Mouse (Mus musculus) C2C12 (cell line): ENCODE data around the gene Tmod4. TPM values are rescaled to one million over a fixed set of nuclear protein-coding genes. Genes with fewer than 3 reads are reported as not detected.
"Not testable (repeated sequence)": the region's sequence is repeated elsewhere in the genome, so short reads cannot be mapped to it uniquely, and the experiment has no call there.

Source experiments
- H3K27me3 ChIP-seq: one replicate; pipeline ENCODE4 v1.6.1; 2011; ENCODE audit not compliant: control insufficient read depth, insufficient read depth, insufficient read length
- H3K36me3 ChIP-seq: one replicate; pipeline ENCODE4 v1.6.1; 2011; ENCODE audit not compliant: control insufficient read depth, insufficient read depth
- H3K4me3 ChIP-seq: one replicate; pipeline ENCODE4 v1.5.1; 2011; ENCODE audit warnings: mild to moderate bottlenecking, control low read depth; ENCODE audit not compliant: poor library complexity, insufficient read depth, severe bottlenecking
- H3K79me2 ChIP-seq: one replicate; pipeline ENCODE4 v1.6.1; 2011; ENCODE audit not compliant: control insufficient read depth, insufficient read depth
- H3K79me3 ChIP-seq: one replicate; pipeline ENCODE4 v1.6.1; 2011; ENCODE audit warnings: low read depth, control low read depth
- H3ac ChIP-seq: one replicate; pipeline ENCODE3; 2011; ENCODE audit warnings: low read depth; ENCODE audit not compliant: control insufficient read depth, insufficient read length
- CEBPB ChIP-seq: IDR thresholded peaks from one replicate; pipeline ENCODE4 v1.6.1; 2011; ENCODE audit warnings: low read depth, mild to moderate bottlenecking, control low read depth, moderate library complexity
- CTCF ChIP-seq: IDR thresholded peaks from one replicate; pipeline ENCODE4 v1.5.1; 2011; ENCODE audit not compliant: control insufficient read depth, insufficient read depth, insufficient read length
- FOSL1 ChIP-seq: IDR thresholded peaks from one replicate; pipeline ENCODE4 v1.8.0; 2011; ENCODE audit warnings: mild to moderate bottlenecking, low read length; ENCODE audit not compliant: poor library complexity, insufficient read depth, severe bottlenecking
- MAX ChIP-seq: IDR thresholded peaks from one replicate; pipeline ENCODE4 v1.6.1; 2011; ENCODE audit warnings: mild to moderate bottlenecking, control low read depth
- MYOD1 ChIP-seq: IDR thresholded peaks from one replicate; pipeline ENCODE4 v1.6.1; 2011; ENCODE audit warnings: low read depth; ENCODE audit not compliant: control insufficient read depth, insufficient read length
- MYOG ChIP-seq: IDR thresholded peaks from one replicate; pipeline ENCODE4 v1.6.1; 2011; ENCODE audit not compliant: control insufficient read depth, insufficient read length; ENCODE audit errors: extremely low read depth
- USF1 ChIP-seq: IDR thresholded peaks from one replicate; pipeline ENCODE4 v1.6.1; 2011; ENCODE audit warnings: low read depth, mild to moderate bottlenecking, control low read depth, moderate library complexity
- polyA plus RNA-seq: library from polyadenylated mRNA; unstranded; fragments of >200 nt; fragmentation: generic; extraction: Trizol; gene quantifications from one replicate; pipeline ENCODE4 v1.2.1, GENCODE M21; 2012; ENCODE audit warnings: missing spikeins

The Tmod4 gene
- polyA plus RNA-seq, 1 experiment: 0.23 TPM

DNA sequence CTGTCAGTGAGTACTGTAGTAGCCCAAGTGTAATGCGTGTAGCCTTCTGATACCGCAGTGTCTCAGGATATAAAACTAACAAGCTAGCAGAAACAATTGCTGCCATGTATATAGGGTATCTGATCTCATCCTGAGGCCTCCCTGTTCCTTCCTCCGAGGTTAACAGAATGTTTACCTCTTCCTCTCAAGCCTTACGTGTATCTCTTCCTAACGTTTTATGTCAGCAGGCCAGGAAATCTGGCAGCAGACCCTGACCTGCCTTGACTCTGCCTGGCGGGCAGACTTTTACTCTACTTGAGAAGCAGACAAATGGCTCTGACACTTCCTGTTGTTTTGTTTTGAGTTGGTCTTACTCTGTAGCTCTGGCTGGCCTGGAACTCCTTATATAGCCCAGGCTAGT lies 2.7 kb upstream of the Tmod4 start:
- TF ChIP-seq CEBPB (no peak), MYOG (no peak), FOSL1 (no peak), CTCF (no peak), USF1 (no peak), MYOD1 (no peak), MAX (no peak)
- peaks cover 55% of the 10 kb centered on the region for H3K36me3 ChIP-seq

DNA sequence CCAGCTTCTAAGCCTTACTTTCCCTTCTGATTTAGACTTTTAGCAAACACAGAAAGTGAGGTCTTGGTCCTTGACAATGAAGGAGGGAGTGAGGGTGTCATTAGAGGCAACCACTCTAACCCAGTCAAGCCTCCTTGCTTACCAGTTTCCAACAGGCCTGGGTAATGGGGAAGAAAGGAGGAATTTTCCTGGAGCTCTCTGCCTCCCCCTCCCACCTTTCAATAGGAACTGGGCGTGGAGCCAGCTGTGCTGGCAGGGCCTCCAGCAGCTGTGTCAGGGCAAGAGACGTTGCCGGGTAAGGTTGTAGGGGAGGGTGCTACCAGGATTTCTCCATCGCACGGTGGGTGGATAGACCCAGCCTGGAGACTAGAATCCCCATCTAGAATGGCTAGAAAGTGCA lies 696 bp downstream of the Tmod4 start:
- H3K27me3 ChIP-seq: no peaks in the 10 kb centered on the region
- no peaks in the 10 kb centered on the region for H3K79me3 ChIP-seq
- TF ChIP-seq CEBPB: no peak
- TF ChIP-seq MYOG: no peak
- no peak for TF ChIP-seq MAX
- TF ChIP-seq USF1: no peak
- no peak for TF ChIP-seq MYOD1
- TF ChIP-seq FOSL1: no peak
- TF ChIP-seq CTCF: no peak
- no peak overlapping the region for H3ac ChIP-seq
- H3K79me2 ChIP-seq: no peaks in the 10 kb centered on the region
- no peak overlapping the region for H3K4me3 ChIP-seq
- peaks cover 38% of the 10 kb centered on the region for H3K36me3 ChIP-seq

More for the DNA sequence above, 2.7 kb upstream of the Tmod4 start:
- H3ac ChIP-seq: no peak overlapping the region
- no peak overlapping the region for H3K4me3 ChIP-seq
- no peaks in the 10 kb centered on the region for H3K79me3 ChIP-seq
- H3K79me2 ChIP-seq: no peaks in the 10 kb centered on the region
- H3K27me3 ChIP-seq: no peaks in the 10 kb centered on the region

DNA sequence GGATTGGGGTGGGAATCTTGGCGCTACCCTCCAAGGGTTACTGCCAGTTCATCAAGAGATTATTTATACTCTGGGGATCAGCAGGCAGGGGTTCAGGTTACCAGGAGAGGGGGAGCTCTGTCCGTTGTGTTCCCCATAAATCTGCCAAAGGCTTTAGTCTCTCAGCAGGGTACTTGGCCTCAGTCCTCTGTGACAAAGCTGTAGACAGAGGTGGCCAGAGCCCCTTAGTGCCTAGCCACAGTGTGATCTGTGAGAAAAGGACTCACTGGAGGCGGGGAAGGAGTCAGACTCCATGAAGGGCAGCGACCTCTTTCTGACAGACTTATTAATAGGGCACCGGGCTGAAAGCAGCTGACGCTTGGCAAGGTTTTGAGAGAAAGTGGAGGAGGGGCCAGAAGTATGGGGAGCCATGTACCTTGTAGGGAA lies 5.0 kb downstream of the Tmod4 start:
- Histone ChIP-seq H3ac (no peak overlapping the region), H3K27me3 (no peaks in the 10 kb centered on the region), H3K79me3 (no peaks in the 10 kb centered on the region), H3K4me3 (no peak overlapping the region), H3K36me3 (peaks cover 11% of the 10 kb centered on the region), H3K79me2 (peaks cover 5% of the 10 kb centered on the region)
- TF ChIP-seq USF1: no peak
- no peak for TF ChIP-seq MAX
- TF ChIP-seq CEBPB: no peak
- no peak for TF ChIP-seq MYOD1
- no peak for TF ChIP-seq MYOG

DNA sequence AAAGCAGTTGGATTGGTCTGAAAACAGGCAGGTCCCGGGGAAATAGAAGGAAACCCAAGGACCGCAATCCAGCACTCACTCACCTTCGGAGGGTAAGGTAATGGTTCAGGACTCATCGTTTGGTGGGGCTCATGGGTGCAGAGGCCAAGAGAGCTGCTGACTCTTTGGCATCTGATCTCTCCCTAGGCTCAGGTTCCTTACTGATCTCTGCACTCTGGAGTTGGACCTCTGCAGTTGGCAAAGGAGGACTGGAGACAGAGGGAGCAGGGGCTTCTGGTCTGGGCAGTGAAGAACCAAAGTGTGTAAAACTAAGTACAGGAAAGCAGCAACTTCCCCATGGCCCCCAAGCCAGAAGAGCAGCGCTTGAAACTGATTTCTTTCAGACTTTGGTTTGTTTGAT lies 5.8 kb downstream of the Tmod4 start:
- Histone ChIP-seq H3ac (no peak overlapping the region), H3K79me3 (no peaks in the 10 kb centered on the region), H3K4me3 (no peak overlapping the region), H3K27me3 (no peaks in the 10 kb centered on the region), H3K36me3 (peaks cover 3% of the 10 kb centered on the region), H3K79me2 (peaks cover 5% of the 10 kb centered on the region)
- TF ChIP-seq CTCF: no peak
- no peak for TF ChIP-seq MAX
- no peak for TF ChIP-seq MYOG
- no peak for TF ChIP-seq FOSL1
- TF ChIP-seq MYOD1: no peak
- no peak for TF ChIP-seq USF1
- TF ChIP-seq CEBPB: no peak

DNA sequence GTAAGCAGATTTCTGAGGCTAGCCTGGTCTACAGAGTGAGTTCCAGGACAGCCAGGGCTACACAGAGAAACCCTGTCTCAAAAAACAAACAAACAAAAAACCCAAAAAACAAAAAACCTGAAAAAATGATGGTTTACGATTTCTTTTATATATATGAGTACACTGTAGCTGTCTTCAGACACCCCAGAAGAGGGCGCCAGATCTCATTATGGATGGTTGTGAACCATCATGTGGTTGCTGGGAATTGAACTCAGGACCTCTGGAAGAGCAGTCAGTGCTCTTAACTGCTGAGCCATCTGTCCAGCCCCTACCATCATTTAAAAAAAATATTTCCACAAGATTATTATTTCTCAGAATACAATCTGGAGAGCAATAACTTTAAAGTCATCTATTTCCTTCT lies 8.1 kb downstream of the Tmod4 start:
- not testable (repeated sequence) for H3K36me3 ChIP-seq, H3K27me3 ChIP-seq, H3K4me3 ChIP-seq, H3K79me3 ChIP-seq, H3ac ChIP-seq, H3K79me2 ChIP-seq

DNA sequence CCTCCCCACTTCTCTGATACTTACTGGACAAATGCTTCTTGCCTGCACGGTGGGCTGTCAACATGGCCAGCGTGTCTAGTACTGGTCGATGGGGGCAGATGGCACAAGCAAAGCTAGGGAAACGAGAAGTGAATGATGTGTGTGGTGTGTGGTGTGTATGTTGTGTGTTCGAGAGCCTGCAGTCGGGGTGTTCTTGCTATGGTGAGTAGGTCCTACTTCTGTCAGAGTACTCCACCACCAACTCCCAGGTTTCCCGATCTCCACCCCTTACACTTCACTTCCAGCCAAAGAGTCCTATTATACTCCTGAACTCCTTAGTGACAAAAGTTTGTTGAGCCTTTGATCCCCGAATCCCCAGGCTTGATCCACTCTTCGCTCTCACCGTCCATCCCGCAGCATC lies 8.9 kb downstream of the Tmod4 start:
- Histone ChIP-seq H3K79me2 (peaks cover 5% of the 10 kb centered on the region), H3K4me3 (peak overlapping the region; percentile 59), H3K79me3 (no peaks in the 10 kb centered on the region), H3ac (peak overlapping the region; percentile 72), H3K27me3 (no peaks in the 10 kb centered on the region), H3K36me3 (no peaks in the 10 kb centered on the region)
- TF ChIP-seq MAX: no peak
- TF ChIP-seq MYOD1: no peak
- no peak for TF ChIP-seq MYOG
- TF ChIP-seq FOSL1: no peak
- no peak for TF ChIP-seq CTCF
- no peak for TF ChIP-seq CEBPB
- TF ChIP-seq USF1: no peak
